Mouse (Mus musculus) embryonic facial prominence, embryonic 15.5 days (tissue): Measurements from ENCODE around the gene B4galt1. TPM values are rescaled to one million over a fixed set of nuclear protein-coding genes. Genes with fewer than 3 reads are reported as not detected.

Experiments
- ATAC-seq: fragments of 200-750 bp; cut with Nextera tagmentation; 2 replicates; pipeline ENCODE4 v1.8.0; 2017; ENCODE audit warnings: low read depth, moderate TSS enrichment; ENCODE audit not compliant: insufficient number of reproducible peaks, low FRiP score, low TSS enrichment
- H3K27ac ChIP-seq: fragments of 300-500 bp; sonication (generic); replicated peaks from 2 replicates; pipeline ENCODE4 v1.5.1; 2015; ENCODE audit warnings: mild to moderate bottlenecking, inconsistent platforms
- H3K27me3 ChIP-seq: fragments of 300-500 bp; sonication (generic); 2 replicates; pipeline ENCODE4 v1.6.1; 2015; ENCODE audit warnings: inconsistent platforms
- H3K36me3 ChIP-seq: fragments of 300-500 bp; sonication (generic); 2 replicates; pipeline ENCODE4 v1.6.1; 2015; ENCODE audit warnings: mild to moderate bottlenecking, inconsistent platforms
- H3K4me1 ChIP-seq: fragments of 300-500 bp; sonication (generic); 2 replicates; pipeline ENCODE4 v1.6.1; 2015; ENCODE audit warnings: inconsistent platforms
- H3K4me2 ChIP-seq: fragments of 300-500 bp; sonication (generic); replicated peaks from 2 replicates; pipeline ENCODE4 v1.6.1; 2015; ENCODE audit warnings: mild to moderate bottlenecking, inconsistent platforms
- H3K4me3 ChIP-seq: fragments of 300-500 bp; sonication (generic); replicated peaks from 2 replicates; pipeline ENCODE4 v1.5.1; 2015; ENCODE audit warnings: mild to moderate bottlenecking, inconsistent platforms
- H3K9ac ChIP-seq: fragments of 300-500 bp; sonication (generic); 2 replicates; pipeline ENCODE4 v1.6.1; 2015; ENCODE audit warnings: inconsistent platforms
- H3K9me3 ChIP-seq: fragments of 300-500 bp; sonication (generic); replicated peaks from 2 replicates; pipeline ENCODE4 v1.6.1; 2016; ENCODE audit warnings: inconsistent platforms
- WGBS: fragments of 180-500 bp; shearing (Covaris S2); methylation state at CpG from one replicate; pipeline ENCODE4 v1.1.7; 2015; 5-methylcytosine and 5-hydroxymethylcytosine counted together
- polyA plus RNA-seq: library from polyadenylated mRNA; unstranded; fragments of >200 nt; fragmentation: Nextera tagmentation; extraction: Ambion mirVana; gene quantifications from 2 replicates; pipeline ENCODE4 v1.2.1, GENCODE M21; 2015

Gene B4galt1
- polyA plus RNA-seq, 1 experiment from 2014 or later: 59.7 TPM

DNA sequence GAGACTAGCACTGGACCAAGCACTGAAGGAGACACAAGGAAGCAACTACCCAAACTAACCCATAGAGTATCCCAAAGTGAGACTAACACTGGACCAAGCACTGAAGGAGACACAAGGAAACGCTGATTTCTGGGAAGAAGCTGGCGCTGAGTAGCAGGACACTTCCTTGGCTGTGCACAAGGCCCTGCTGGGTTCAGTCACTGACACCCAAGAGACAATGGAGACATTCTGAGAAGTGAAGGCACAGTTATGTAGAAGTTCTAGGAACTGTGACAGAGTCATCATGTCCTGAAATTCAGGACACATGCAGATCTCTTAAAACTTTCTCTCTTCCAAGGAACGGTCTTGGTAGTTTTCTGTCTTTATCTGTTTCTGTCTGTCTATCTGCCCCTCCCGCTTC lies 16.4 kb upstream of the B4galt1 start:
- H3K9ac ChIP-seq: no peak overlapping the region
- H3K9me3 ChIP-seq: no peaks in the 10 kb centered on the region
- H3K4me3 ChIP-seq: no peak overlapping the region
- no peaks in the 10 kb centered on the region for H3K27me3 ChIP-seq
- no peak for ATAC-seq
- H3K27ac ChIP-seq: no peak overlapping the region
- H3K4me1 ChIP-seq: peaks cover 26% of the 10 kb centered on the region
- no peak overlapping the region for H3K4me2 ChIP-seq
- WGBS: 95% methylated on average over 4 of the region's 4 CpGs
- H3K36me3 ChIP-seq: no peaks in the 10 kb centered on the region

DNA sequence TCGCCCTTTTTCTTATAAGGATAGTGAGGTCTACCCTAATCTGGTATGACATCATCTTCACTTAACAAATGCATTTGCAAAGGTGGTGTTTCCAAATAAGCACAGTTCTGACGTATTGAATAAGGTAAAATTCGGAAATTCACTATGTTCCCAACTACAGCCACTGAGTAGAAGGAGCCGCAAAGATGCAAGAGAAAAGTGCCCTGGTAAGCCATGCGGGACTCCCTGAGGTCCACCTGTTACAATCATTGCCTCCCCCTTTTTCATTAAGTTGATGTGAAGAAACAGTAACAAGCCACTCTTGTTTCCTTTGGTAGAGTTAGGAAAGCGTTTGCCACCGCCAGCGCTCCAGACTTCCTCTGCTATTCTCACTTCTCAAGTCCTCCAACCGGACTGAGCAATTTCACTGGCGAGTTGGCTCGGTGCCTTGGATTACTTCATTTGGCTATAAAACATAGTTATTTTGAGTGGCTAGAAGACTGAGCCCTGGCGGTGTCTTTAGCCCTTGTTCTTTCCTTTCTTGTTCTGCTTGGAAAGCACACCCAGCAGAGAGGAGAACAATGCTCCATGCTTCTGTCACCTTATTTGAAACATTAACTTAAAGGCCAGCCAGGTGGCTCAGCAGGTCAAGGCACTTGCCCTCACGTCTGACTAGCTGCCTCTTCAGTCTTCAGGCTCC lies 14.9 kb upstream of the B4galt1 start:
- H3K36me3 ChIP-seq: no peaks in the 10 kb centered on the region
- H3K4me3 ChIP-seq: no peak overlapping the region
- no peaks in the 10 kb centered on the region for H3K27me3 ChIP-seq
- no peak overlapping the region for H3K9ac ChIP-seq
- peaks cover 10% of the 10 kb centered on the region for H3K4me1 ChIP-seq
- 0 out of 2 replicates have a peak, but pooled peaks have one; percentile 29 for ATAC-seq
- no peak overlapping the region for H3K4me2 ChIP-seq
- H3K9me3 ChIP-seq: no peaks in the 10 kb centered on the region
- H3K27ac ChIP-seq: no peak overlapping the region; the same call in 1 of the 2 replicates
- 64% methylated on average over 13 of the region's 13 CpGs for WGBS

DNA sequence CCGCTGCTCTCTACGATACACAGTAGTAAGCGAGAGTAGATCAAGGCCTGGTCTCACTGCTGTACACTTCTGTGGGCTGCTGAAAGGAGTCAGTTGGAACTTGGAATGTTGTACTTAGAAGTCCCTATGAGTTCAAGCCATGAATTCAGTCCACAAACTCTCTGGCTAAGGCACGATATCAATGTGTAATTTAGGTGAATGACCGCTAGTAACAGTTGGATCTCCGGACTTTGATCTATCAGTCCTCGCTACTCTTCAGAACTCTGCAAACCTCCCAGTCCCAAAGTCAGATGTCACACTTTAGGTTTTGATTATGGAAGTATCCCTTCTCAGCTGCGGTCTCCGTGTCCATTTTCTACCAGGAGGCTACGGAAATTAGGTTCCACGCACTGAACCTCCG lies 10.6 kb upstream of the B4galt1 start:
- Histone ChIP-seq H3K27me3 (no peaks in the 10 kb centered on the region), H3K36me3 (no peaks in the 10 kb centered on the region), H3K4me2 (no peak overlapping the region), H3K4me1 (0 out of 2 replicates have a peak, but pooled peaks cover 2% of the 10 kb centered on the region), H3K9ac (no peak overlapping the region), H3K9me3 (no peaks in the 10 kb centered on the region), H3K27ac (no peak overlapping the region), H3K4me3 (no peak overlapping the region)
- 91% methylated on average over 12 of the region's 12 CpGs for WGBS
- ATAC-seq: no peak

DNA sequence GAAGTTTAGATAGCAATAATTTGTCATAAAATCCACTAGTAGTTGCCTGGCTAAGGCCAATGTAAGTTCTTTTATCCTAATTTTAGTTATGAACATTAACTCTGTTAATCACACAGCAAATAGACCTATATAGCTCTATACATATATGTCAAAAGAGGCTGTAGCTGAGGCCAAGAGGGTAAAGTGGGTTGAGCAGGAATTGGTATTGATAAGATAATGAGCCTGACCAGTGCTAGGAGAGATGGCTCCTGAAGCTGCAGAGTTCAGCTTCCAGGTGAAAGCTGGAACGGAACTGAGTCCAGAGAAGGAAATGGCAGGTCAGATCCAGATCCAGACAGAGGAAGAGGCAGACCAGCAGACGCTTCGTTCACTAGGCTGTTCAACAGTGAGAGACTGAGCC lies 9.5 kb upstream of the B4galt1 start:
- ATAC-seq: no peak
- no peaks in the 10 kb centered on the region for H3K4me1 ChIP-seq

DNA sequence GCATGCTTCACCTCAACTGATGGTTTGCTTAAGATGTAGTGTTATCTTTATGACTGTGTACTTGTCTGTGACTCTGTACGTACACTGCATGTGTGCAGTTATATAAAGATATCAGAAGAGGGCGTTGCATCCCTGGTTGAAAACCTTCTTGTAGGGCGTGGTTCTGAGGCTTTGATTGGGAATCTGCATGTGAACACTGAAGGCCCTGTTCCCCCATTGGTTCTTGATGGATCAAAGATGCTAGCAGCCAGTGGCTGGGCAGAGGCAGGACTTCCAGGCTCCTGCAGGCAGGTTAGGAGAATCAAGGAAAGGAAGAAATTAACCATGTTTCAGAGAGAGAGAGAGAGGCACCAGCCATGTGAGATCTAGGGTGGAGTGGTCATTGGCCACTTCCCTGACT lies 7.3 kb upstream of the B4galt1 start:
- ATAC-seq: no peak
- Histone ChIP-seq H3K4me3 (no peak overlapping the region), H3K4me1 (no peaks in the 10 kb centered on the region), H3K9me3 (no peaks in the 10 kb centered on the region), H3K27me3 (no peaks in the 10 kb centered on the region), H3K4me2 (no peak overlapping the region), H3K36me3 (no peaks in the 10 kb centered on the region), H3K9ac (no peak overlapping the region), H3K27ac (no peak overlapping the region)
- WGBS: 74% methylated on average over 3 of the region's 3 CpGs

More for the DNA sequence above, 9.5 kb upstream of the B4galt1 start:
- Histone ChIP-seq H3K9me3 (no peaks in the 10 kb centered on the region), H3K27me3 (no peaks in the 10 kb centered on the region), H3K4me2 (no peak overlapping the region), H3K36me3 (no peaks in the 10 kb centered on the region), H3K4me3 (no peak overlapping the region), H3K27ac (no peak overlapping the region), H3K9ac (no peak overlapping the region)
- 77% methylated on average over 3 of the region's 3 CpGs for WGBS

DNA sequence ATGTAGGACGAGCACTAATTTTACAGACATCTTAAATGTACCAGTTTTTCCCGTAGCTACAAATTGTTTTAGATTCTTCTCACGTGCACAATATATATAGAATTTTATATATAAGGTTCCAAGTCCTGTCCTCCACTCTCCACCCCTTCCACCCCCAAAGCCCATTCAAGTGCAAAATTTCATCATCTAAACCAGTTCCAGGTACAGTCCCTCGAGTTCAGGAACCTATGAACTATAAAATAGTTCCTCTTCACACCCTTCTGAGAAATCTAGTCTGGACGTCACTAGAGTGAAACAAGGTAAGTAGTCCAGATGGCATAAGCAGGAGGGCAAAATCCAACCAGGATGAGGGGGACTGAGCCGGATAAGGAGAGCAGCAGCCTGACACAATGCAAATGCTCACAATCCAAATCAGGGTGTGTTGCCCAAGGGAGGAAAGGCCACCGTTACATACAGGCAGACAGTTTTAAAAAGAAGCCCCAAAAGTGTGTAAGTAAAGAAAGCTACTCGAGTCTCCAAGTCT lies 4.1 kb upstream of the B4galt1 start:
- Histone ChIP-seq H3K27me3 (no peaks in the 10 kb centered on the region), H3K9ac (no peak overlapping the region), H3K4me2 (no peak overlapping the region), H3K4me1 (peaks cover 9% of the 10 kb centered on the region), H3K4me3 (no peak overlapping the region), H3K9me3 (no peaks in the 10 kb centered on the region), H3K27ac (no peak overlapping the region), H3K36me3 (no peaks in the 10 kb centered on the region)
- ATAC-seq: no peak
- 71% methylated on average over 8 of the region's 8 CpGs for WGBS

DNA sequence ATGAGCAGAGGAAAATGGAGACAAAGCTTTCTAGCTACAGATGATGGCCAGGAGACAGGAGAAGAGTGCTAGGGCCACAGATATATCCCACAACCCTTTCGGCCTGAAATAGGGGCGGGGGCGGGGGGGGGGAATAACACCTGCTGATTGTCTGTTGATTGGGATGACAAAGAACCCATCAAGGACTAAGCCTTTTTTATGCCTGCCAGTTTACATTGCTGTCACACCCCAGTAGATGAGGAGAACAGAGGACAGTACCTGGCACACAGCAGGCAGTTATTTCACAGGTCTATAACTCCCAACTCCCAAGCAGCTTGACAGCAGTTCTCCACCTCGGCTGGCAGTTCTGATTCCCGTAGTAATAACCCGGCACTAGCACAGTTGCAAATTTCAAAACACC lies 2.8 kb upstream of the B4galt1 start:
- H3K4me2 ChIP-seq: no peak overlapping the region
- H3K36me3 ChIP-seq: no peaks in the 10 kb centered on the region
- no peak overlapping the region for H3K9ac ChIP-seq
- WGBS: 70% methylated on average over 6 of the region's 6 CpGs
- no peaks in the 10 kb centered on the region for H3K27me3 ChIP-seq
- no peak for ATAC-seq
- H3K4me3 ChIP-seq: no peak overlapping the region
- H3K4me1 ChIP-seq: peaks cover 20% of the 10 kb centered on the region
- no peaks in the 10 kb centered on the region for H3K9me3 ChIP-seq
- H3K27ac ChIP-seq: no peak overlapping the region

DNA sequence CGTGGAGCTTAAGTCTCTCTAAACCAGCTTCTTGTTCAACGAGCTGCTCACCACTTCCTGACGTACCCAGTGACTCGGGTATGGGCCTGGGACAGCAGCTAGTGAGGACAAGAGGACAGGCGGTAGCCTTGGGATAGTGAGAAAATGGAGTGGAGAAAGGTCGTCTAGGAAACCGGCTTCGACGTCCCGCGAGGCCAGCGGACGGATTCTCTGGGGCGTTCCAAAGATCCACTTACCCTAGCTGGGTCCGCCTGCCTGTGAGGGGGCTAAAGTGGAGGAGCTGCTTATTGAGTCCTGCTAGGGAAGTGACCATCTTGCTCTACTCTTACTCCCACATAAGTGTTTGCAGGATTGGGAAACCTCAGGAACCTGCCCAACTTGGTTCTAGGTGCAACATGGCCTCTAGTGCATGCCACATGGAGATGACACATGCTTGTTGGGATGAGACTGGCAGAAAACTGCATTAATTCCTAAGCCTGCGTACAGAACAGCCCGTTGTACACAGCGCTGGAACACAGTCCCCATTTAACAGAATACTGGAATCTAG lies 655 bp upstream of the B4galt1 start:
- H3K4me1 ChIP-seq: peaks cover 41% of the 10 kb centered on the region
- H3K9ac ChIP-seq: peak overlapping the region; percentile 42
- peak overlapping the region; percentile 92 for H3K27ac ChIP-seq
- no peaks in the 10 kb centered on the region for H3K27me3 ChIP-seq
- peak overlapping the region; percentile 80 for H3K4me2 ChIP-seq
- ATAC-seq: no peak
- H3K36me3 ChIP-seq: no peaks in the 10 kb centered on the region
- peak overlapping the region; percentile 62 for H3K4me3 ChIP-seq
- no peaks in the 10 kb centered on the region for H3K9me3 ChIP-seq
- 13% methylated on average over 18 of the region's 18 CpGs for whole genome bisulfite sequencing

DNA sequence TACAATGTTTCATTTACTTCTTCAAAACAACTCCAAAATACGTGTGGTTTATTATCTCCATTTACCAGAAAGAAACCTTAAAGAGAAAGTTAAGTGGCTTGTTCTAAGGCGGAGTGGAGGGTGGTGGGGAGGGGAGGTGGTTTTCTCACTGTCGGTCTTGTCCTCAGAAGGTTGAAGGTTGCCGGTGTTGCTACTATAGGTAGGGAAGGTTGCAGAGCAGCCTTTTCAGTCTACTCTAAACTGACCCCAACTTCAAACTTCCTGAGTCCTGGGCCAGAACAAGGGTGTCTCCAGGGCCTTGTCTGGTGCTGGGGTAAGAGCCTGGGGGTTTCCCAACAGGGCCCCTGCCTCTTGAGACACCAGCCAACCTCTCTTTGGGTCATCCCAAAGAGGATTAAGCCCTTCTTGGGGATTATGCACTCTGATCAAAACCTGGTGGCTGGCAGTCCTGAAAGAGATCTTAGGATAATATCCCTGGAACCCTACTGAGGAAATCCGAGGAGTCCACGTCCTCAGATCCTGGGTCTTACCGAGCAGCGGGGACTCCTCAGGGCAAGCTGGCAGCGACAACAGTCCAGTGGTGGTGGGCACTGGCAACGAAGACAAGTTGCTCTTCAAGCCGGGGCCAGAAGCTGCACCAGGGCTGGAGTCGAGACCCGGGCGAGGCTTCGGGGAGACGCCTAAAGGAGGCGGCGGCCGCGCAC lies 792 bp downstream of the B4galt1 start:
- peak overlapping the region; percentile 81 for H3K9ac ChIP-seq
- WGBS: 1% methylated on average over 20 of the region's 20 CpGs
- no peak for ATAC-seq
- H3K27me3 ChIP-seq: no peaks in the 10 kb centered on the region
- H3K4me3 ChIP-seq: peak overlapping the region; percentile 62
- H3K4me2 ChIP-seq: peak overlapping the region; percentile 80
- H3K27ac ChIP-seq: peak overlapping the region; percentile 92
- H3K4me1 ChIP-seq: peaks cover 52% of the 10 kb centered on the region
- no peaks in the 10 kb centered on the region for H3K36me3 ChIP-seq
- H3K9me3 ChIP-seq: no peaks in the 10 kb centered on the region

DNA sequence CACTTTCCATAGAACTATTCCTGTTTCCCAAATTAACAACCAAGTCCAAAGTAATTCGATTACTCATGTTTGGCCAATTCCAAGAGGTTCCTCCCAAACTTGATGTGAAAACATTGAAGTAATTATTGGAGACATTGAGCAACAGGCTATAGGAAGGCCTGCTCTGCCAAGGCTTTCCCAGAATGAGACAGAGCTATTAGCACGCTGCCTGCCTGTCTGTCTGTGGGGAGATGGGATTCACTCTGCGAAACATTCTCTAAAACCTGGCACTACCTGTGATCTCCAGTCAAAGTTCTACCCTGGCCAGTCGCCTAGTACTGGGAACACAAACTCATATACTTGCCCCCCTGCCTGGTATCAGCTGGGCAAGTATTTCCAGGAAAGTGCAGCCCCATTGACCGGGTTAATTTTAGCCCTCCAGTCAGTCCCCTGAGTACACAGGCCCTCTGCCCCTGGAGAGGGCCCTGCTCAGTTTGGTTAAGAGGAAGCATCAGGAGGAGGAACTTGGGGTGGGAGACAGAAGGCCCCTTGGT lies 1.5 kb downstream of the B4galt1 start:
- ATAC-seq: no peak
- H3K4me2 ChIP-seq: peak overlapping the region; percentile 80
- H3K4me3 ChIP-seq: peak overlapping the region; percentile 62
- H3K27me3 ChIP-seq: no peaks in the 10 kb centered on the region
- no peaks in the 10 kb centered on the region for H3K9me3 ChIP-seq
- WGBS: 18% methylated on average over 5 of the region's 5 CpGs
- no peaks in the 10 kb centered on the region for H3K36me3 ChIP-seq
- peaks cover 56% of the 10 kb centered on the region for H3K4me1 ChIP-seq
- peak overlapping the region; percentile 92 for H3K27ac ChIP-seq
- H3K9ac ChIP-seq: peak overlapping the region; percentile 81

DNA sequence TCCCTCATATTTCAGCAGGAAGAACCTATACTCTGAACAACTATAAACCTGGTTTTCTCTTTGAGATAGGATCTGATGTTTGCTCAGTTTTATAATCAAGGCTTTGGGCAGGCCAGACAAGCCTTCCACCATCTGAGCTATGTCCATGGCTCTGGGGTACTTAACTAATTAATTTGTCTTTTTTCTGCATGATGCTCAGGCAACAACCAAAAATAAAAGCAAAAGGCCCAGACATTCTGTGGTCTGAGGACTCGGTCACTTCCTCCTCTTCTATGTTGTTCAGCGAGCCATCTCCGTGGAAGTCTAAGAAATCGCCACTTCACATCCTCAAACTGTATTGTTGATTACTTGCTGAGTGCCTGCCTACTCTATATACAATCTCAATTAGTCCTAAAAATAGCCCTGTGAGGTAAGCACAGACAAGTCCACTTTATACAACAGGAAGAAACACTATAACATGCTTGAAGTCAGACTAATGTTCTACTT lies 2.0 kb downstream of the B4galt1 start:
- WGBS: 40% methylated on average over 4 of the region's 4 CpGs
- ATAC-seq: no peak
- Histone ChIP-seq H3K27me3 (no peaks in the 10 kb centered on the region), H3K4me3 (peak overlapping the region; percentile 62), H3K4me2 (peak overlapping the region; percentile 80), H3K9me3 (no peaks in the 10 kb centered on the region), H3K9ac (peak overlapping the region; percentile 15; the same call in 1 of the 2 replicates), H3K36me3 (no peaks in the 10 kb centered on the region), H3K4me1 (peaks cover 61% of the 10 kb centered on the region), H3K27ac (peak overlapping the region; percentile 92)
